Mouse (Mus musculus) brain, adult 10 weeks (tissue): Measurements from ENCODE around the gene Krtap4-16. TPM values are rescaled to one million over a fixed set of nuclear protein-coding genes. Genes with fewer than 3 reads are reported as not detected.

ENCODE experiments used
- polyA plus RNA-seq: library from polyadenylated mRNA; stranded (reverse); fragments of 350-450 nt; fragmentation: Illumina TruSeq; extraction: RNeasy Lipid Tissue Mini Kit (QIAGEN cat#74804); gene quantifications from one replicate; pipeline ENCODE4 v1.2.3, GENCODE M21; 2015; ENCODE audit warnings: low read depth, low replicate concordance

The Krtap4-16 gene
- polyA plus RNA-seq: not detected

GRCm38 (mm10) chr11:99851508-99851907, at the start of gene Krtap4-16:
TSS of gene Krtap4-16 (minus strand) at chr11:99851608.

DNA sequence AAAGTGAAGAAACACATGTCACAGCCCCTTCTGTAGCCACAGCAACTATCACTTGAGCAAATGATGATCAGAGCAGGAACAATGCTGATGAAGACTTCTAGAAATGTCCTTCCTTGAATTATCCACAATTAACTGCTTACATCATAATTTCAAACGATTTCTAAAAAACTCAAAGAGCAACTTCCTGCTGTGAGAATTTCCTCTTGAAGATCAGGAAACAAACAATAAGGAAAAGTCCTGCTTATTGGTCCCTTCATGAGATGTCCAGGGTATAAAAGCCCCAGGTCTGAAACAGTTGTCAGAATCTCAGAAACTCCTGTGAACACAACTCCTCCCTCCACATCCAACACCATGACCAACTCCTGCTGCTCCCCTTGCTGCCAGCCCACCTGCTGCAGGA, 27.5 kb upstream of the Krtap4-16 start, which contains the start of gene Gm11567:
TSS of gene Gm11567 (plus strand) at position 301 of the 400 bp plus-strand sequence.

DNA sequence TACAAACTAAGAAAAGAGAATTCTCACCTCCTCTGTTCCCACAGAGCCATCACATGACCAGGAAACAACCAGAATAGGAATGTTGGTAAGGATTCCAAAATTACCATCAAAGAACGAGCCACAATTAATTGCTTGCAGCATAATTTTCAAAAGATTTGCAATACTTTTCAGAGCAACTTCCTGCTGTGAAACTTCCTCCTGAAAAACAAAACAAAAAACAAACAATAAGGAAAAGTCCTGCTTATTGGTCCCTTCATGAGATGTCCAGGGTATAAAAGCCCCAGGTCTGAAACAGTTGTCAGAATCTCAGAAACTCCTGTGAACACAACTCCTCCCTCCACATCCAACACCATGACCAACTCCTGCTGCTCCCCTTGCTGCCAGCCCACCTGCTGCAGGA, 21.7 kb upstream of the Krtap4-16 start, which contains the start of gene Krtap9-1:
TSS of gene Krtap9-1 (plus strand) at position 301 of the 400 bp plus-strand sequence.

GRCm38 (mm10) chr11:99864176-99864575, 12.8 kb upstream of the Krtap4-16 start, which contains the start of gene Gm11559:
TSS of gene Gm11559 (plus strand) at chr11:99864476.

GRCm38 (mm10) chr11:99857617-99858016, 6.2 kb upstream of the Krtap4-16 start, which contains the start of gene Gm11568:
TSS of gene Gm11568 (plus strand) at chr11:99857917.

DNA sequence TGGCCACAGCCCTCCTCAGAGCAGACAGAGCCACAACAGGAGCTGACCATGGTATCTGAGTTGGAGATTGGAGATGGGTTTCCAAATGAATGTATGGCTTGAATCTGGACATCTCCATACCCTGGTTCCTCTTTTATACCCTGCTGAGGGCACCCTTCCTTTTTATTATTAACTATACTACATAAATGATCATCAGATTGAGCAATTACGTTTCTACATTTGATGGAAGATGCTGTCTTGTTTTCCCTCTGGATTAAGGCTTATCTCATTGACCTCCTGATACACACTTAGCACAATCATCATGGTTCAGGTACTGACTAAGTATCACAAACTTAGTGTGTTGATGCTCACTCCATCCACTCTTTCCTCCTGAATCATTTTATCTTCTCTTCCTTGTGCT, 13.4 kb downstream of the Krtap4-16 start, which contains the start of gene 2300003K06Rik:
TSS of gene 2300003K06Rik (minus strand) at position 101 of the 400 bp plus-strand sequence.

GRCm38 (mm10) chr11:99815566-99815965, 35.8 kb downstream of the Krtap4-16 start, which contains the start of gene Gm11564:
TSS of gene Gm11564 (minus strand) at chr11:99815666.

GRCm38 (mm10) chr11:99809792-99810191, 41.6 kb downstream of the Krtap4-16 start, which contains the start of gene Krtap4-13:
TSS of gene Krtap4-13 (minus strand) at chr11:99809892.

DNA sequence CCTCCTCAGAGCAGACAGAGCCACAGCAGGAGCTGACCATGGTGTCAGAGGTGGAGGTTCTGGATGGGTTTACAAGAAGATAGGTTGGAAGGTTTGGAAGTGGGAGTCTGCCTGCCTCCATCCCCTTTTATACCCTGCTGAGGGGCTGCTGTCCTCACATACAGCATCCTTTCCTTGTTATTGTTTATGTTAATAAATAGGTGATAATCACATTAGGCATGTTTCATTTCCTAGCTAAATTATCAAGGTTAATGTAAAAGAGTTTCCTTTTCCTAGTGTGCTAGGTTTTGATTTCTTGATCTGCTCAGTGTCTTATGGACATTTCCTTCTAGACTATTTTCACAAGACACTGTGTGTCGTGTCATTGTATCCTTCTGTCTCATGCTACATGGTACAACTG, 47.1 kb downstream of the Krtap4-16 start, which contains the start of gene Gm11554:
TSS of gene Gm11554 (minus strand) at position 101 of the 400 bp plus-strand sequence.

Other genes with a start within 250 kb of the Krtap4-16 start
- not detected for gene Gm11938, start 248.3 kb downstream of the Krtap4-16 start, polyA plus RNA-seq
- gene Gm11937, start 241.4 kb downstream of the Krtap4-16 start, polyA plus RNA-seq: not detected
- gene Krtap2-4, start 236.8 kb downstream of the Krtap4-16 start, polyA plus RNA-seq: not detected
- gene Gm11562, start 231.2 kb downstream of the Krtap4-16 start, polyA plus RNA-seq: not detected
- not detected for gene Krtap4-1, start 223.4 kb downstream of the Krtap4-16 start, polyA plus RNA-seq
- gene Krtap4-2, start 216.5 kb downstream of the Krtap4-16 start, polyA plus RNA-seq: not detected
- not detected for gene Krtap4-7, start 207.5 kb downstream of the Krtap4-16 start, polyA plus RNA-seq
- gene Gm11555, start 201.4 kb downstream of the Krtap4-16 start, polyA plus RNA-seq: not detected
- not detected for gene Gm11563, start 192.6 kb downstream of the Krtap4-16 start, polyA plus RNA-seq
- gene Krtap4-6, start 185.6 kb downstream of the Krtap4-16 start, polyA plus RNA-seq: not detected
- gene Gm14190, start 160.9 kb downstream of the Krtap4-16 start, polyA plus RNA-seq: not detected
- gene Gm14180, start 117.3 kb downstream of the Krtap4-16 start, polyA plus RNA-seq: not detected
- gene Gm11595, start 78.7 kb downstream of the Krtap4-16 start, polyA plus RNA-seq: not detected
- gene Krtap4-8, start 70.9 kb downstream of the Krtap4-16 start, polyA plus RNA-seq: not detected
- gene Krtap4-9, start 66.4 kb downstream of the Krtap4-16 start, polyA plus RNA-seq: not detected
- not detected for gene Gm11596, start 58.1 kb downstream of the Krtap4-16 start, polyA plus RNA-seq
- gene Gm11569, start 52.7 kb downstream of the Krtap4-16 start, polyA plus RNA-seq: not detected
- not detected for gene Gm11554, start 47.2 kb downstream of the Krtap4-16 start, polyA plus RNA-seq
- gene Krtap4-13, start 41.7 kb downstream of the Krtap4-16 start, polyA plus RNA-seq: not detected
- gene Gm11564, start 35.9 kb downstream of the Krtap4-16 start, polyA plus RNA-seq: not detected
- gene 2300003K06Rik, start 13.5 kb downstream of the Krtap4-16 start, polyA plus RNA-seq: not detected
- gene Gm11568, start 6.3 kb upstream of the Krtap4-16 start, polyA plus RNA-seq: not detected
- gene Gm11559, start 12.9 kb upstream of the Krtap4-16 start, polyA plus RNA-seq: not detected
- not detected for gene Krtap9-1, start 21.8 kb upstream of the Krtap4-16 start, polyA plus RNA-seq
- not detected for gene Gm11567, start 27.6 kb upstream of the Krtap4-16 start, polyA plus RNA-seq
- gene Krtap31-1, start 56.3 kb upstream of the Krtap4-16 start, polyA plus RNA-seq: not detected
- not detected for gene Gm11565, start 63.1 kb upstream of the Krtap4-16 start, polyA plus RNA-seq
- not detected for gene Krtap31-2, start 84.7 kb upstream of the Krtap4-16 start, polyA plus RNA-seq
- gene Krtap9-5, start 96.9 kb upstream of the Krtap4-16 start, polyA plus RNA-seq: not detected
- not detected for gene Krtap29-1, start 127.4 kb upstream of the Krtap4-16 start, polyA plus RNA-seq
- gene Krtap16-1, start 135.0 kb upstream of the Krtap4-16 start, polyA plus RNA-seq: not detected
- gene Krtap17-1, start 142.4 kb upstream of the Krtap4-16 start, polyA plus RNA-seq: not detected
- gene Krt33a, start 164.6 kb upstream of the Krtap4-16 start, polyA plus RNA-seq: not detected
- gene Krt33b, start 178.3 kb upstream of the Krtap4-16 start, polyA plus RNA-seq: not detected
- gene Krt34, start 189.9 kb upstream of the Krtap4-16 start, polyA plus RNA-seq: not detected
- gene Krt31, start 198.9 kb upstream of the Krtap4-16 start, polyA plus RNA-seq: not detected
- not detected for gene Krt32, start 236.6 kb upstream of the Krtap4-16 start, polyA plus RNA-seq
- not detected for gene Krt35, start 244.6 kb upstream of the Krtap4-16 start, polyA plus RNA-seq